8 mouse cellular contexts compared by ENCODE assay signal in the genomic region with DNA sequence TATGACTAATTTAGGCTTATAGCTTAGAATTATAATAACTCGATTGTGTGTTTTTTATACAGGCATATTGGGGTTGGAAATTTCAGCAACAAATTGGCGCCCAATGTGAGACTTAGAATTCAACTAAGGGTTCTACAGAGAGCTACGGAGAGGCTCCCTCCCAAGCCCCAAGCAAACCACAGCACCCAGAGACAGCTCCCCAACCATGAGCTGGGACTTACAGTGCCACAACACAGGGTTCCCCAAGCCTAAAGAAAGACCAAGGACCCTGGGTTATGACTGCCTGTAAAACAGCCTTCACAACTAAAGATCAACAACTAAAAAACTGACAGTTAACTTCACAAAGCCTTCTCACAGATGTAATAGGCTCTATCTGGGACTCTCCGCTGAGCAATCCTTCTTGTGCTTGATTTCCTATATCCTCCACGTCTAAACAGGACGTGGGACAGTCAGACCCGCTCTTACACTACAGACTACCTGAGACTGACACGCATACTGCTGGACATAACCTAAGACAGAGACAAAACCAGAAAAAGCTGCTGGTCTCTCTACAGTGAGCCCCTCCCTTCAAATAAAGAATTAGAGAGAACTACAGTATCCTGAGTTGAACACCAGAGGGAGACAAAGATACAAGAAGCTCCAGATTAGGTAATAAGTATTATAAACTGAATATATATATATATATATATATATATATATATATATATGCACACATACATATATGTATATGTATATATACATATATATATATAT. TPM values are rescaled to one million over a fixed set of nuclear protein-coding genes. Genes with fewer than 3 reads are reported as not detected.
A peak's percentile ranks its signal among the peaks of the same experiment; 100 is the strongest.
DNase-seq lines count a peak whose midpoint lies in the region; ATAC-seq lines count a peak whose summit lies in the region.

No protein-coding gene starts in this region.

- DNase-seq in gastrocnemius, adult 18-20 months (ENCODE audit: low spot score) = peak; percentile 28
- DNase-seq in gastrocnemius, postnatal 25 days = no peak
- peak; percentile 64 for DNase-seq in lung, postnatal 36 days
- DNase-seq in lung, postnatal 10 days = no peak
- peak; percentile 73 for DNase-seq in forebrain, embryonic 14.5 days (ENCODE audit: low spot score)
- peak; percentile 66 for DNase-seq in retina, postnatal 1 day
- no peak for DNase-seq in gastrocnemius, postnatal 14 days
- no peak for DNase-seq in right cerebral cortex, adult 2 months (ENCODE audit: low spot score in 2 of 2)

- no peaks in the 10 kb centered on the region for H3K36me3 ChIP-seq in forebrain, embryonic 14.5 days (ENCODE audit: control insufficient read depth, insufficient read depth, low read length)

- 55% methylated on average over 8 of the region's 8 CpGs for WGBS in forebrain, embryonic 14.5 days

- H3K9me3 ChIP-seq in forebrain, embryonic 14.5 days (replicated peaks; ENCODE audit: control insufficient read depth, low read length) = no peaks in the 10 kb centered on the region

- no peak overlapping the region for H3K27ac ChIP-seq in forebrain, embryonic 14.5 days (ENCODE audit: low read depth, low read length)

- no peak overlapping the region for H3K4me2 ChIP-seq in forebrain, embryonic 14.5 days (ENCODE audit: low read length)

- no peak overlapping the region for H3K9ac ChIP-seq in forebrain, embryonic 14.5 days (ENCODE audit: low read length)

- intact Hi-C loops in gastrocnemius, postnatal 14 days (cut with DNase I; ENCODE audit: low total_unique reads) = loop anchor here (5.0 to 10.0 kb wide), 2 partner anchors 62 to 139 kb away; no protein-coding TSS in a partner anchor

- peak; percentile 71 for ATAC-seq in forebrain, embryonic 14.5 days

- no peak overlapping the region for H3K4me3 ChIP-seq in forebrain, embryonic 14.5 days (ENCODE audit: low read depth, low read length)

- no peaks in the 10 kb centered on the region for H3K4me1 ChIP-seq in forebrain, embryonic 14.5 days (ENCODE audit: control insufficient read depth, insufficient read depth, low read length)

- no peaks in the 10 kb centered on the region for H3K27me3 ChIP-seq in forebrain, embryonic 14.5 days (replicated peaks; ENCODE audit: control insufficient read depth, insufficient read depth, low read length)

RNA-seq across cellular contexts. Expression of a gene that starts 13.6 kb away (rescaled TPM):
- total RNA-seq in gastrocnemius, adult 18-20 months (2021) = 10 to 100 TPM; 30.8 to 31.7 TPM
- 10 to 100 TPM; 27.7 to 29.0 TPM for total RNA-seq in gastrocnemius, postnatal 25 days (2021)
- polyA plus RNA-seq in forebrain, embryonic 14.5 days (2014; fragmentation: Nextera tagmentation; extraction: Ambion mirVana) = 24.9 and 27.9 TPM in 2 replicates
- total RNA-seq in gastrocnemius, postnatal 14 days (2021) = 10 to 100 TPM; 23.8 to 24.4 TPM

Comparison
In these comparisons a context has a peak if more than half of its experiments do, and no peak if none do; other contexts are left out.
1. DNase-seq: peak in gastrocnemius, adult 18-20 months (single experiment), lung, postnatal 36 days (single experiment), forebrain, embryonic 14.5 days (single experiment) and retina, postnatal 1 day (single experiment); none in gastrocnemius, postnatal 25 days (single experiment), lung, postnatal 10 days (single experiment), gastrocnemius, postnatal 14 days (single experiment) and right cerebral cortex, adult 2 months (0 of 2).